Mouse (Mus musculus): Measurements from ENCODE around the gene Tnnc1.

GRCm38 (mm10) chr14:31194891-31195513, 13.1 kb upstream of the Tnnc1 start:
- TF ChIP-seq GATA1 (IDR thresholded peaks at IDR 0.05; ENCODE audit: borderline replicate concordance, low read length) (no peak), FLI1 (IDR thresholded peaks at IDR 0.05; ENCODE audit: low read length) (no peak)
